ENCODE assay signal across 9 mouse cellular contexts in genomic region chr10:80174705-80175104, GRCm38 (mm10). TPM values are rescaled to one million over a fixed set of nuclear protein-coding genes. Genes with fewer than 3 reads are reported as not detected.
A peak's percentile ranks its signal among the peaks of the same experiment; 100 is the strongest.
DNase-seq lines count a peak whose midpoint lies in the region; ATAC-seq lines count a peak whose summit lies in the region.
"Had no signal": no experiment of that assay in that cellular context is flagged by ENCODE, and none has a peak within 500 bp of the region (broad histone marks: within the 10 kb centered on the region; RNA-seq: fewer than 3 reads in every experiment).

No protein-coding gene starts in this region.

- H3K4me2 ChIP-seq in hindbrain, embryonic 13.5 days = no peak overlapping the region
- no peak overlapping the region for H3K4me2 ChIP-seq in hindbrain, embryonic 16.5 days (ENCODE audit: low read length)
- H3K4me2 ChIP-seq in midbrain, embryonic 16.5 days (ENCODE audit: low read length) = no peak overlapping the region
- H3K4me2 ChIP-seq: limb, embryonic 13.5 days had no signal

- peak; percentile 69 for DNase-seq in CD4-positive helper T cell, adult 2 months (ENCODE audit: low read depth, low spot score)
- peak; percentile 54 for DNase-seq in adrenal gland, postnatal 10 days
- DNase-seq in gastrocnemius, postnatal 4 days (ENCODE audit: low spot score in 2 of 2) = no peak
- DNase-seq in layer of hippocampus, adult 11-12 months (ENCODE audit: low spot score) = no peak

- H3K27me3 ChIP-seq in hindbrain, embryonic 13.5 days = no peaks in the 10 kb centered on the region
- H3K27me3 ChIP-seq in hindbrain, embryonic 16.5 days (replicated peaks; ENCODE audit: control insufficient read depth, insufficient read depth, low read length) = no peaks in the 10 kb centered on the region
- H3K27me3 ChIP-seq in midbrain, embryonic 16.5 days (ENCODE audit: control insufficient read depth, insufficient read depth, low read depth, low read length) = no peaks in the 10 kb centered on the region
- H3K27me3 ChIP-seq: limb, embryonic 13.5 days had no signal

- no peaks in the 10 kb centered on the region for H3K9me3 ChIP-seq in hindbrain, embryonic 13.5 days
- H3K9me3 ChIP-seq in hindbrain, embryonic 16.5 days (ENCODE audit: control insufficient read depth, low read length) = no peaks in the 10 kb centered on the region
- no peaks in the 10 kb centered on the region for H3K9me3 ChIP-seq in midbrain, embryonic 16.5 days (replicated peaks; ENCODE audit: control insufficient read depth, low read length, poor library complexity, severe bottlenecking)
- H3K9me3 ChIP-seq: limb, embryonic 13.5 days had no signal

- no peak for ATAC-seq in hindbrain, embryonic 13.5 days (ENCODE audit: low FRiP score)
- no peak for ATAC-seq in hindbrain, embryonic 16.5 days
- ATAC-seq in granulocyte monocyte progenitor cell, adult 5-6 weeks (replicated peaks; ENCODE audit: poor library complexity, severe bottlenecking) = peak; percentile 24
- no peak for ATAC-seq in midbrain, embryonic 16.5 days

- H3K9ac ChIP-seq in hindbrain, embryonic 13.5 days = peak overlapping the region; percentile 43; the same call in 1 of the 2 replicates
- no peak overlapping the region for H3K9ac ChIP-seq in hindbrain, embryonic 16.5 days (ENCODE audit: low read depth, low read length)
- H3K9ac ChIP-seq in midbrain, embryonic 16.5 days (ENCODE audit: low read depth, low read length) = 0 out of 2 replicates have a peak overlapping the region, but pooled peaks have one; percentile 32
- H3K9ac ChIP-seq: limb, embryonic 13.5 days had no signal

- peaks cover 32% of the 10 kb centered on the region for H3K36me3 ChIP-seq in hindbrain, embryonic 13.5 days
- H3K36me3 ChIP-seq in hindbrain, embryonic 16.5 days (ENCODE audit: control insufficient read depth, insufficient read depth, low read length) = peaks cover 25% of the 10 kb centered on the region
- peaks cover 19% of the 10 kb centered on the region for H3K36me3 ChIP-seq in midbrain, embryonic 16.5 days (ENCODE audit: control insufficient read depth, insufficient read depth, low read length)

- H3K4me1 ChIP-seq in hindbrain, embryonic 13.5 days (replicated peaks) = peaks cover 55% of the 10 kb centered on the region
- H3K4me1 ChIP-seq in hindbrain, embryonic 16.5 days (ENCODE audit: control insufficient read depth, insufficient read depth, low read depth, low read length) = peaks cover 22% of the 10 kb centered on the region
- H3K4me1 ChIP-seq in midbrain, embryonic 16.5 days (ENCODE audit: control insufficient read depth, insufficient read depth, low read length) = peaks cover 20% of the 10 kb centered on the region

- no peak overlapping the region for H3K4me3 ChIP-seq in hindbrain, embryonic 13.5 days
- H3K4me3 ChIP-seq in hindbrain, embryonic 16.5 days (ENCODE audit: low read length) = no peak overlapping the region
- H3K4me3 ChIP-seq in midbrain, embryonic 16.5 days (ENCODE audit: low read depth, low read length) = no peak overlapping the region
- H3K4me3 ChIP-seq: limb, embryonic 13.5 days had no signal

- H3K27ac ChIP-seq in hindbrain, embryonic 13.5 days = 0 out of 2 replicates have a peak overlapping the region, but pooled peaks have one; percentile 5
- H3K27ac ChIP-seq in hindbrain, embryonic 16.5 days (ENCODE audit: low read depth, low read length) = no peak overlapping the region
- H3K27ac ChIP-seq in midbrain, embryonic 16.5 days (ENCODE audit: low read length) = no peak overlapping the region

- 49% methylated on average over 2 of the region's 2 CpGs for WGBS in hindbrain, embryonic 13.5 days
- WGBS in hindbrain, embryonic 16.5 days = 47% methylated on average over 2 of the region's 2 CpGs
- WGBS in midbrain, embryonic 16.5 days = 38% methylated on average over 2 of the region's 2 CpGs

RNA-seq across cellular contexts. Expression of gene 1600002K03Rik, which starts 2.0 kb away (rescaled TPM):
- 11.9 and 14.1 TPM in 2 replicates for polyA plus RNA-seq in hindbrain, embryonic 13.5 days (2015; fragmentation: Nextera tagmentation; extraction: Ambion mirVana)
- polyA plus RNA-seq in hindbrain, embryonic 16.5 days (2015; fragmentation: Nextera tagmentation; extraction: Ambion mirVana) = 9.4 and 10.1 TPM in 2 replicates
- total RNA-seq in adrenal gland, postnatal 10 days (2021) = 1 to 10 TPM; 6.4 to 7.7 TPM
- total RNA-seq in granulocyte monocyte progenitor cell, adult 5-6 weeks (2014; fragmentation: Nextera tagmentation) = 17.2 and 43.4 TPM in 2 replicates
- 11.2 and 11.5 TPM in 2 replicates for total RNA-seq in granulocyte monocyte progenitor cell, adult 5-6 weeks (2017)
- polyA plus RNA-seq in midbrain, embryonic 16.5 days (2015; fragmentation: Nextera tagmentation; extraction: Ambion mirVana) = 11.0 and 11.4 TPM in 2 replicates
- total RNA-seq in gastrocnemius, postnatal 4 days (2021) = 1 to 10 TPM; 3.4 to 3.8 TPM

RNA-seq across cellular contexts. Expression of gene Efna2, which starts 4.6 kb away (rescaled TPM):
- 18.8 and 21.4 TPM in 2 replicates for polyA plus RNA-seq in hindbrain, embryonic 13.5 days (2015; fragmentation: Nextera tagmentation; extraction: Ambion mirVana)
- 21.5 and 22.7 TPM in 2 replicates for polyA plus RNA-seq in hindbrain, embryonic 16.5 days (2015; fragmentation: Nextera tagmentation; extraction: Ambion mirVana)
- total RNA-seq in adrenal gland, postnatal 10 days (2021) = 1 to 10 TPM; 3.3 to 4.5 TPM
- total RNA-seq in granulocyte monocyte progenitor cell, adult 5-6 weeks (2014; fragmentation: Nextera tagmentation) = not detected in 2 replicates
- 0.05 TPM in 1 of 2 replicates, not detected in the other for total RNA-seq in granulocyte monocyte progenitor cell, adult 5-6 weeks (2017)
- 37.3 and 43.3 TPM in 2 replicates for polyA plus RNA-seq in midbrain, embryonic 16.5 days (2015; fragmentation: Nextera tagmentation; extraction: Ambion mirVana)
- total RNA-seq in gastrocnemius, postnatal 4 days (2021) = 1 to 10 TPM; 3.5 to 3.7 TPM

RNA-seq across cellular contexts. Expression of gene Cirbp, which starts 8.9 kb away (rescaled TPM):
- polyA plus RNA-seq in hindbrain, embryonic 13.5 days (2015; fragmentation: Nextera tagmentation; extraction: Ambion mirVana) = 364 and 409 TPM in 2 replicates
- 288 and 311 TPM in 2 replicates for polyA plus RNA-seq in hindbrain, embryonic 16.5 days (2015; fragmentation: Nextera tagmentation; extraction: Ambion mirVana)
- total RNA-seq in adrenal gland, postnatal 10 days (2021) = 100 to 1,000 TPM; 102 to 168 TPM
- total RNA-seq in granulocyte monocyte progenitor cell, adult 5-6 weeks (2014; fragmentation: Nextera tagmentation) = 25.3 and 70.7 TPM in 2 replicates
- total RNA-seq in granulocyte monocyte progenitor cell, adult 5-6 weeks (2017) = 36.8 and 40.7 TPM in 2 replicates
- polyA plus RNA-seq in midbrain, embryonic 16.5 days (2015; fragmentation: Nextera tagmentation; extraction: Ambion mirVana) = 380 and 398 TPM in 2 replicates
- 100 to 1,000 TPM; 107 to 153 TPM for total RNA-seq in gastrocnemius, postnatal 4 days (2021)

RNA-seq across cellular contexts. Expression of gene Midn, which starts 26.6 kb away (rescaled TPM):
- polyA plus RNA-seq in hindbrain, embryonic 13.5 days (2015; fragmentation: Nextera tagmentation; extraction: Ambion mirVana) = 32.4 and 34.7 TPM in 2 replicates
- 16.0 and 16.1 TPM in 2 replicates for polyA plus RNA-seq in hindbrain, embryonic 16.5 days (2015; fragmentation: Nextera tagmentation; extraction: Ambion mirVana)
- 100 to 1,000 TPM; 106 to 127 TPM for total RNA-seq in adrenal gland, postnatal 10 days (2021)
- total RNA-seq in granulocyte monocyte progenitor cell, adult 5-6 weeks (2014; fragmentation: Nextera tagmentation) = 26.7 and 36.8 TPM in 2 replicates
- 10.0 and 17.4 TPM in 2 replicates for total RNA-seq in granulocyte monocyte progenitor cell, adult 5-6 weeks (2017)
- 15.5 and 21.1 TPM in 2 replicates for polyA plus RNA-seq in midbrain, embryonic 16.5 days (2015; fragmentation: Nextera tagmentation; extraction: Ambion mirVana)
- 10 to 100 TPM; 67.7 to 74.0 TPM for total RNA-seq in gastrocnemius, postnatal 4 days (2021)

RNA-seq across cellular contexts. Expression of gene Cbarp, which starts 34.1 kb away (rescaled TPM):
- 57.4 and 59.2 TPM in 2 replicates for polyA plus RNA-seq in hindbrain, embryonic 13.5 days (2015; fragmentation: Nextera tagmentation; extraction: Ambion mirVana)
- polyA plus RNA-seq in hindbrain, embryonic 16.5 days (2015; fragmentation: Nextera tagmentation; extraction: Ambion mirVana) = 98.8 and 130 TPM in 2 replicates
- 10 to 100 TPM; 41.6 to 65.6 TPM for total RNA-seq in adrenal gland, postnatal 10 days (2021)
- total RNA-seq in granulocyte monocyte progenitor cell, adult 5-6 weeks (2014; fragmentation: Nextera tagmentation) = 0.73 and 5.3 TPM in 2 replicates
- total RNA-seq in granulocyte monocyte progenitor cell, adult 5-6 weeks (2017) = 0.36 TPM in 1 of 2 replicates, not detected in the other
- 70.3 and 81.6 TPM in 2 replicates for polyA plus RNA-seq in midbrain, embryonic 16.5 days (2015; fragmentation: Nextera tagmentation; extraction: Ambion mirVana)
- 1 to 10 TPM; 2.2 to 2.7 TPM for total RNA-seq in gastrocnemius, postnatal 4 days (2021)

Comparison
In these comparisons a context has a peak if more than half of its experiments do, and no peak if none do; other contexts are left out.
1. DNase-seq: peak in CD4-positive helper T cell, adult 2 months (single experiment) and adrenal gland, postnatal 10 days (single experiment); none in gastrocnemius, postnatal 4 days (0 of 2) and layer of hippocampus, adult 11-12 months (single experiment).
2. RNA of gene Efna2, which starts 4.6 kb away (total RNA-seq): 3.3 to 4.5 TPM in adrenal gland, postnatal 10 days and 3.5 to 3.7 TPM in gastrocnemius, postnatal 4 days; 0.05 TPM in granulocyte monocyte progenitor cell, adult 5-6 weeks; every median in the first group is over 4 times any median in the second.